Mouse (Mus musculus): ENCODE results near the gene Gdi1. TPM values are rescaled to one million over a fixed set of nuclear protein-coding genes. Genes with fewer than 3 reads are reported as not detected.
"Not testable (repeated sequence)": the region's sequence is repeated elsewhere in the genome, so short reads cannot be mapped to it uniquely, and the experiment has no call there.

The Gdi1 gene
- total RNA-seq, 2 experiments from 2014 or later: 20.4 to 70.7 TPM

DNA sequence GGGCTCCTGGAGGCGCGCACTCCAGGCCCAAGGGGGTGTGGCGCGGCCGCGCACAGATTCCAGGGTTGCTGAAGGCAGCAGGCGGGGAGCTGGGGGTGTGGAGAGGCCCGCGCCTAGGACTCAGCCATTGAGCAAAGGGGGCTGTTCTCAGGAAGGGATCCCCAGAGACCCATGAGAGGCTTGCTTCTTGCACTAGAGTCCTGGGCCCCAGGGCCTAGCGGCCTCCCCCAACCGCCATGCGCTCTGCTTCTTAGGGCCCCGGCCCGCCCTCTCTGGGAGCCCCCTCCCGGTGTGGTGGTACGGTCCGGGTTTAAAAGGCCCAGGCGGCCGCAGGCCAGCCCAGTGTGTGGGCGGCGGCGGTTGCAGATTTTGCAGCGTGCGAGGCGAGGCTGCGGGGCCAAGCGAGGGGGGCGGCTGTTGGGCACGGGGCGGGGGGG lies 23.9 kb downstream of the Gdi1 start, which contains the start of gene Plxna3:
TSS of gene Plxna3 (plus strand) at position 342 of the 437 bp plus-strand sequence.
- ATAC-seq (replicated peaks; ENCODE audit: poor library complexity, severe bottlenecking): peak; percentile 94

DNA sequence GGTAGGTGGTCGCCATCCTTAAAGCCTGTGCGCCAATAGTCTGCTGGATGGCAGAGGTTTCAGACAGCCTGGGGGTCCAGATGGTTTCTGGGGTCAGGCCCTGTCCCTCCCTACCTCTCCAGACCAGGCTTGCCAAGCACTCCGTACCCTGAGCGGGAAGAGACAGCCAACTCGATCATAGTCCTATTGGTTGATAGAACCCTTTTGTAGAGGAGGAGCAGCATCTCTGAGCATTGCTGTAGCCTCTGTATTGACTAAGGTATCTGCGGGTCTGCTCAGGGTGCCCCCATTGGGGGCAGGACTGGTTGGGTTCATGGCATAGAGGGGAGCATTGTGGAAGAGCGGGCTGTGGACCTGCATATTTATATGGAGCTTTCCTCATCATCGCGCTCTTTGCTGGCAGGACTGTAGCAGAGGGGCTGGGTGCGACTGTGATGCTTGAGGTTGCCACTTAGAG lies 24.4 kb downstream of the Gdi1 start:
- ATAC-seq (replicated peaks; ENCODE audit: poor library complexity, severe bottlenecking): no peak

DNA sequence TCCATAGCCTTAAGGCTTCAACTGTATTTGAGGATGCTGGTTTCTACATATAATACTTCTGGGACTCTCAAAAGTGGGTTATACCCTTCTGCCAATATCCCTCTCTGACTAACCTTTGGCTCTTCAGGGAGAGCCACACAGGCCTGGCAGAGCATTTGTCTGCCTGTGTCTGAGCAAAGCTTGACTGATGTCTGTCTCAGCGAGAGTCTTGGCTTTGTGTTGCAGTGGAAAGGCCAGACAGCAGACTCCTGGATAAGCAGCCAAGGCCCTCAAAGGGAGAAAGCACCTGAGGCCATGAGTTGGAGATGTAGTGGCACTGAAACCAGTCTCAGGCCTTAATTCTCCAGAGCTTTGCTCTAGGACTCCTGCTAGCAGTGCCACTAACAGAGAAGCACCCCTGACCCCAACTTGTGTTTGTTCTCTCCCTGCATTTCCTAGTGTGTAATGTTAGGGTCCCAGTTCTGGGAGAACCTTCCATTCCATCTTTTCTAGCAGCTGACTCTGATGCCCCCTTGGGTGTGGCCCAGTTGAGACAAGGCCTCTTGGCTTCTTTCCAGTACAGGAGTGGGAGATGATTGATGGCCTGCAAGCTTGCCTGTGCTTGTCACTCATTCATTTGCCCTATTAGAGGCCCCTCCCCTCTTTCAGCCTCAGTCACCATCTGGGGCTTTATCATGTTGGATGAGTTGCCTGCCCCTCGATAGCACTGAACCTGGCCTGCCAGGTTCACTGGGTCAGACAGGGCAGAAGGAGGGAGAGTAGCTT lies 25.6 kb downstream of the Gdi1 start:
- no peak for ATAC-seq (replicated peaks; ENCODE audit: poor library complexity, severe bottlenecking)

DNA sequence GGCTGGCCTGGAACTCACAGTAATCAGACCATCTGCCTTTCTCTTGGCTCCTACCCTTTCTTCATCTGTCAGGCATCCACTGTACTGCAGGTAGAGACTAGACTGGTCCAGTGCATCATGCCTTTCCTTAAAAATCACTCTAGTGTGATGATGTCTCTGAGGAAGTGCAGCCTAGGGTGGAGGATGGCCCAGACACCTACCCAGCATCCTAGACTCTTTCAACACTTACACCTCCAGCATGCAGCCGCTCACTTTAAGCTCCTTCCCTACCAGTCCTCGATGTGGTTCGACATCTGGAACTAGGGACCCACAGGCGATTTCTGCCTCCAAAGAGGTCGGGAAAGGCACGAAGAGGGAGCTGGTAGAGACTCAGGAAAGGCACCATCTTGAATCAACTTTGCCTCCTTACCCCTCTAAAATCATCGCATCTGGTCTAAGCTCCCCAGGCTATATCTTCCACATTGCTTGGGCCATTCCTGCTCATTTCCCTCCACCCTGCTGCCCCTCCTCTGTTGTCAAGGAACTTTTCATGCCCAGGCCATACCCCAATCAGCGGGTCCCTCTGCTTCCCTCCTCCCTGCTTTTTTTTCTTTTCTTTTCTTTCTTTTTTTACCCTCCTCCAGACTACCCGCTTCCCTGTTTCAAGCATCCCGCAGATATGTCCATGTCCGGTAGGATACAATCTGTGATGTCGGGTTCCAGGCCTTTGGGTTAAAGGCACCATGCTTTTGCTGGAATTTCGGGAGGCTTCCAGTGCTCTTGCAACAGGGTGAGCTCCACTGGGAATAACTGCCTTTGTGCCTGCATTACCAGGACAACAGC lies 48.1 kb downstream of the Gdi1 start:
- ATAC-seq (replicated peaks; ENCODE audit: poor library complexity, severe bottlenecking): 0 out of 2 replicates have a peak, but pooled peaks have one; percentile 12

DNA sequence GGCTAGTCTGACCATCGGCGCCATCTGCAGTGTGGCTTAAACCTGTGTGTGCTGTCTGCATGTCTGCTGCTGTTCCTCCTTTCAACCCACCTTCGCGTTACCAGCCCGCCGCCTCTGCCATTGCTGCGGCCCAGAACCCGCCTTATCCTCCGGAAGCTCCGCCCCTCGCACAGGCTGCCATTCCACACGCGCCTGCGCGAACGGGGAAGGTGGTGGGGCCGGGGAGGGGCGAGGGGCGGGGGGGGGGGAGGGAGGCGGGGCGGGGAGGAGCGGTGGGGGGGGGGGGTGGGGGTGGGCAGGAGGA lies 48.6 kb downstream of the Gdi1 start, which contains the start of gene Lage3:
TSS of gene Lage3 (minus strand) at position 152 of the 304 bp plus-strand sequence.
- ATAC-seq (replicated peaks; ENCODE audit: poor library complexity, severe bottlenecking): peak; percentile 100

DNA sequence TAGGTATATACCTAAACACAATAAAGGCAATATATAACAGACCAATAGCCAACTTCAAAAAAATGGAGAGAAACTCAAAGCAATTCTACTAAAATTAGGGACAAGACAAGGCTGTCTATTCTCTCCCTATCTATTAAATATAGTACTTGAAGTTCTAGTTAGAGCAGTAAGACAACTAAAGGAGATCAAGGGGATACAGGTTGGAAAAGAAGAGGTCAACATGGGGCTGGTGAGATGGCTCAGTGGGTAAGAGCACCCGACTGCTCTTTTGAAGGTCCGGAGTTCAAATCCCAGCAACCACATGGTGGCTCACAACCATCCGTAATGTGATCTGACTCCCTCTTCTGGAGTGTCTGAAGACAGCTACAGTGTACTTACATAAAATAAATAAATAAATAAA lies 52.3 kb downstream of the Gdi1 start:
- ATAC-seq (replicated peaks; ENCODE audit: poor library complexity, severe bottlenecking): not testable (repeated sequence)

DNA sequence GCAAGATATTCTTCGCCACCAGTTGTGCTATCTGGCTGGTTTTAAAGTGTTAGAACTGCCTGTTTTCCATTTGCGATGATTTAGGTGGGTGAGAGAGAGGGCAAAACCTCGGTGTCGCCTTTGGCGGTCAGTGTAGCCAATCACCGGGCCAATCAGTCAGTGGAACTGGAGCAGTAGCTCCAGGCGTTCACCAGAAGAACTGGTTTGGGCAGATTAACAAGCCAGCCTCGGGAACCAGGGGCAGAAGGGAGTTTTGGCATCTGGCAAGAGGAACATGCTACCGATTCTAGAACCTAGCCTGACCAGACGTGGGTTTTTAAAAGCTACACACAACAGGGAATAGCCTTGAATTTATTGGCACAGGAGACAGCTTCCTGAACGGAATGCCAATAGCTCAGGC lies 54.4 kb downstream of the Gdi1 start:
- no peak for ATAC-seq (replicated peaks; ENCODE audit: poor library complexity, severe bottlenecking)

Other genes with a start within 250 kb of the Gdi1 start
- not detected in 2 replicates for gene Opn1mw, start 177.5 kb upstream of the Gdi1 start, total RNA-seq (2014; fragmentation: Nextera tagmentation)
- not detected in 2 replicates for gene Opn1mw, start 177.5 kb upstream of the Gdi1 start, total RNA-seq (2017)
- gene Mecp2, start 169.6 kb upstream of the Gdi1 start, total RNA-seq (2014; fragmentation: Nextera tagmentation): 19.9 and 22.6 TPM in 2 replicates
- gene Mecp2, start 169.6 kb upstream of the Gdi1 start, total RNA-seq (2017): 11.6 and 14.6 TPM in 2 replicates
- gene Tex28, start 137.2 kb upstream of the Gdi1 start, total RNA-seq (2014; fragmentation: Nextera tagmentation): not detected in 2 replicates
- gene Tex28, start 137.2 kb upstream of the Gdi1 start, total RNA-seq (2017): not detected in 2 replicates
- not detected in 2 replicates for gene Tktl1, start 127.7 kb upstream of the Gdi1 start, total RNA-seq (2014; fragmentation: Nextera tagmentation)
- gene Tktl1, start 127.7 kb upstream of the Gdi1 start, total RNA-seq (2017): not detected in 2 replicates
- gene Flna, start 55.2 kb upstream of the Gdi1 start, total RNA-seq (2014; fragmentation: Nextera tagmentation): 292 and 348 TPM in 2 replicates
- gene Flna, start 55.2 kb upstream of the Gdi1 start, total RNA-seq (2017): 465 and 529 TPM in 2 replicates
- 81.8 and 85.5 TPM in 2 replicates for gene Emd, start 50.3 kb upstream of the Gdi1 start, total RNA-seq (2014; fragmentation: Nextera tagmentation)
- 71.0 and 75.6 TPM in 2 replicates for gene Emd, start 50.3 kb upstream of the Gdi1 start, total RNA-seq (2017)
- 5,642 and 5,847 TPM in 2 replicates for gene Rpl10, start 34.2 kb upstream of the Gdi1 start, total RNA-seq (2014; fragmentation: Nextera tagmentation)
- 1,448 and 1,548 TPM in 2 replicates for gene Rpl10, start 34.2 kb upstream of the Gdi1 start, total RNA-seq (2017)
- gene Taz, start 23.1 kb upstream of the Gdi1 start, total RNA-seq (2014; fragmentation: Nextera tagmentation): 29.2 and 47.6 TPM in 2 replicates
- gene Taz, start 23.1 kb upstream of the Gdi1 start, total RNA-seq (2017): 30.8 and 41.0 TPM in 2 replicates
- gene Dnase1l1, start 22.7 kb upstream of the Gdi1 start, total RNA-seq (2014; fragmentation: Nextera tagmentation): 28.6 and 34.8 TPM in 2 replicates
- 5.0 and 9.1 TPM in 2 replicates for gene Dnase1l1, start 22.7 kb upstream of the Gdi1 start, total RNA-seq (2017)
- 109 and 114 TPM in 2 replicates for gene Atp6ap1, start 7.9 kb upstream of the Gdi1 start, total RNA-seq (2014; fragmentation: Nextera tagmentation)
- 127 and 132 TPM in 2 replicates for gene Atp6ap1, start 7.9 kb upstream of the Gdi1 start, total RNA-seq (2017)
- 42.5 and 46.1 TPM in 2 replicates for gene Fam50a, start 8.0 kb downstream of the Gdi1 start, total RNA-seq (2014; fragmentation: Nextera tagmentation)
- gene Fam50a, start 8.0 kb downstream of the Gdi1 start, total RNA-seq (2017): 50.3 and 59.5 TPM in 2 replicates
- gene Plxna3, start 24.1 kb downstream of the Gdi1 start, total RNA-seq (2014; fragmentation: Nextera tagmentation): 3.7 and 6.3 TPM in 2 replicates
- 2.5 and 2.6 TPM in 2 replicates for gene Plxna3, start 24.1 kb downstream of the Gdi1 start, total RNA-seq (2017)
- 72.4 and 93.2 TPM in 2 replicates for gene Lage3, start 48.6 kb downstream of the Gdi1 start, total RNA-seq (2014; fragmentation: Nextera tagmentation)
- 23.5 and 28.4 TPM in 2 replicates for gene Lage3, start 48.6 kb downstream of the Gdi1 start, total RNA-seq (2017)
- gene Ubl4a, start 68.2 kb downstream of the Gdi1 start, total RNA-seq (2014; fragmentation: Nextera tagmentation): 49.7 and 50.3 TPM in 2 replicates
- 15.8 and 17.3 TPM in 2 replicates for gene Ubl4a, start 68.2 kb downstream of the Gdi1 start, total RNA-seq (2017)
- 32.0 and 39.6 TPM in 2 replicates for gene Slc10a3, start 68.4 kb downstream of the Gdi1 start, total RNA-seq (2014; fragmentation: Nextera tagmentation)
- 12.8 and 18.3 TPM in 2 replicates for gene Slc10a3, start 68.4 kb downstream of the Gdi1 start, total RNA-seq (2017)
- 8.8 and 21.1 TPM in 2 replicates for gene Fam3a, start 88.3 kb downstream of the Gdi1 start, total RNA-seq (2014; fragmentation: Nextera tagmentation)
- 12.3 and 14.7 TPM in 2 replicates for gene Fam3a, start 88.3 kb downstream of the Gdi1 start, total RNA-seq (2017)
- 13.1 and 23.7 TPM in 2 replicates for gene Ikbkg, start 88.3 kb downstream of the Gdi1 start, total RNA-seq (2014; fragmentation: Nextera tagmentation)
- 23.1 and 57.0 TPM in 2 replicates for gene Ikbkg, start 88.3 kb downstream of the Gdi1 start, total RNA-seq (2017)
- gene G6pdx, start 124.2 kb downstream of the Gdi1 start, total RNA-seq (2014; fragmentation: Nextera tagmentation): 164 and 168 TPM in 2 replicates
- gene G6pdx, start 124.2 kb downstream of the Gdi1 start, total RNA-seq (2017): 120 and 126 TPM in 2 replicates
- gene Gm6880, start 176.4 kb downstream of the Gdi1 start, total RNA-seq (2014; fragmentation: Nextera tagmentation): not detected in 2 replicates
- gene Gm6880, start 176.4 kb downstream of the Gdi1 start, total RNA-seq (2017): not detected in 2 replicates

Data from granulocyte monocyte progenitor cell, adult 5-6 weeks (primary cell).